Mouse (Mus musculus) left cerebral cortex, adult 2 months (tissue): ENCODE results near the gene Pbx1. TPM values are rescaled to one million over a fixed set of nuclear protein-coding genes. Genes with fewer than 3 reads are reported as not detected.

ENCODE experiments used
- DNase-seq, 2 experiments: peaks; one replicate each; pipeline ENCODE4 v3.0.0; 2021 to 2022; ENCODE audit warnings: low spot score in 2 of 2, mixed read lengths in 1 of 2; ENCODE audit errors: extremely low spot score in 1 of 2
- H3K27ac ChIP-seq: fragments of 200-600 bp; 2 replicates; pipeline ENCODE4 v1.8.1; 2022
- H3K4me3 ChIP-seq: fragments of 200-600 bp; 2 replicates; pipeline ENCODE4 v1.8.1; 2022
- CTCF ChIP-seq: fragments of 200-600 bp; IDR thresholded peaks from 2 replicates; pipeline ENCODE4 v1.8.1; 2022; ENCODE audit warnings: antibody characterized with exemption, mild to moderate bottlenecking, moderate library complexity
- intact Hi-C: fragments of 180-260 bp; cut with DNase I; formaldehyde crosslinking; loops from one replicate; pipeline ENCODE4 v1.15.1; 2025
- total RNA-seq, 2 experiments: library from RNA; stranded (reverse); gene quantifications; 2 replicates each; pipeline ENCODE4 v1.2.3; 2021

Pbx1 gene
- total RNA-seq, 2 experiments from 2014 or later: 140 to 143 TPM

DNA sequence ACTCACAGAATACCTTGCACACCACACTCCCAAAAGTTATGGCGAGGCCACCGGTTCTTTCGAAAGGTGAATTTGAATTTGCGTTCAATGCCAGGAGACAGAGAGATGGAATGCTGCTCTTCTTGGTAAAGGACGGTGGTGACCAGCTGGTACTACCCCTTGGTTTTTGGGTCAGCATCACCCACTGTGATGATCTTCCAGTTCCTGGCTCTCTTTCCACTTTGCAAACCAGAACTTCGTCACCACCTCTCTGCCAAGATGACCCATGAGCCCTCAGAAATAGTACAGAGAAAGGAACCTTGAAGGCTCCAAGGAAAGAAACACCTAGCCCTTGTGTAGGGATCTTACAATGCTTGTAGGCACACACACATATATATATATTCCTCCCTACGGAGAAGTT lies 209.3 kb downstream of the Pbx1 start:
- no peak for DNase-seq
- no peak for TF ChIP-seq CTCF
- Histone ChIP-seq H3K27ac (no peak overlapping the region), H3K4me3 (no peak overlapping the region)
- intact Hi-C loops: no loop called here

DNA sequence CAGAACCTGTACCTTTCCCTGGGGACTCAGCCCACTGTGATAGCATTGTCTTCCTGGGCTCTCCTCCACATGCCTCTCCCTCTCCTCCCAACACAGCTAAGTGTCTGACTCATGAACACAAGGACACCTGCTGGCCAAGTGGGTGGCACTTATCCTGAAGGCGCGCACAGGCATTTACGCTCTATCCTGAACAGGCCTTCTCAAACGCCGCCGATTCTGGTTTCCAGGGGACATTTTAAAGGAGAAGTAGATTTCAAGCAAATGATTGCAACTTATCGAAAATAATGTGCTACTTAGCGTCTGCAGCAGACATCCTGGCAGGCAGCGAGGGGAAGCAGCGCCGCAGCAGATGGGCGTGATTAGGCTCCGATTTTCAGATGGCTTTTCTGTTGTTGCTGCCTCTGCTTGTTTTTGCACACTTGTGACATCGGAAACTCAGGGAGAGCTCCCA lies 211.0 kb downstream of the Pbx1 start:
- peak overlapping the region; percentile 76 for H3K27ac ChIP-seq
- H3K4me3 ChIP-seq: peak overlapping the region; percentile 14; the same call in 1 of the 2 replicates
- TF ChIP-seq CTCF: peak; percentile 14; the same call in 1 of the 2 replicates
- DNase-seq: peak; percentile 46 to 64
- intact Hi-C loops: no loop called here

DNA sequence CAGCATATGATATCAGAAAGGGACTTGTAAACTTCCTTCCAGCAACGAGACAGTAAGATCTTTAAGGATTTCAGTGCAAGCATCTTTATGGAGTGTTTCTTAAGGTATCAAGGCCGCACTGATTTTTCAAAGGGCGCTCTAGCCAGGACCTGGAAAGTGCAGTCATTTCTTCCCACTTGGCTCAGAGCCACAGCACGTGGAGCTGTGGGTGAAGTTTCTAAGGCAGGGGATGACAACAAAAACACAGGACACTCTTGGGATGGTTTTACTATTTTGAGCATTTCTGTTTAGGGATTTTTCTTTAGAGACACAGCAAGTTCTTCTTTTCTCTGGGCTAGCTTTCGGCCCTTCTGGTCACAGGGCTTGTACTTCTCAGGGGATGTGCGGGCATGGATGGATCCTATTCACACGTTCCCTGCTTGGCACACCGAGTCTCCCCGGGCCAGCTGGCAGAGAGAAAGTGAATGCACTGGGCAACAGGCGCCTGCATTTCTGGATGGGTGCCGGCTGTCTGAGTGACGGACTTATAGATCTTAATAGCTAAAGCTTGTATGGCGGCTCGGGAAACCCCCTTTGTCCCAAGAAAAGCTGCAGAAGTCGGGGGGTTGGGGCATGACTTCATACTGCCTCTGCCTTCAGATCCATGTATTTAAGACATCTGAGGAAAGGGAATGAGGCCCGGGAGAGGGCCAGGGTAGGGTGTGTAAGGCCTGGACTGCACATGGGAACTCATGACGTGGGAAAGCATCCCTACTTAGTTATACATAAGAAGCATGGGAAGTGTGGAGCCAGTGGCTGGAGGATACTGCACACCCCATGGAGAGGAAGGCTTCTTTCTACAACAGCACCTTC lies 215.9 kb downstream of the Pbx1 start:
- DNase-seq: no peak
- Histone ChIP-seq H3K27ac (no peak overlapping the region; the same call in 1 of the 2 replicates), H3K4me3 (no peak overlapping the region)
- no peak for TF ChIP-seq CTCF
- intact Hi-C loops: loop anchor here (2.0 to 10.0 kb wide), 8 partner anchors 75 to 1243 kb away; partner anchors contain the start of gene Pbx1

DNA sequence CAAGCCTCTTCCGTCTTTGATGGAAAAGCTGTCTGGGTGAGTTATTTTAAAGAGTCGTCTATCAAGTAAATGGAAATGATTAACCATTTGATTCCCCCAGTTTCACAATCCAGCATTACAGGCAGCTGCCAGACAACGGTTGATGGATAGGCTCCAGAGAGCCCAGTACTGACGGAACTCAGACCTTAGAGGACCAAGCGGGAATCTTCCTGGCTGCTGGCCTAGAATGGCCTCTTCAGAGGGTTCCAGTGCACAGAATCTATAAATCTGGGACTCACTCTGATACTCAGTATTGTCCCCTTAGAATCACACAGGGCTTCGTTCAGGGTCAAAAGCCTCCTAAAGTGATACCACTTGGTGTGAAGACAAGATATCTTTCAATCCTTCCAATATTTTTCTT lies 216.6 kb downstream of the Pbx1 start:
- intact Hi-C loops: loop anchor here (2.0 to 10.0 kb wide), 8 partner anchors 75 to 1243 kb away; partner anchors contain the start of gene Pbx1
- TF ChIP-seq CTCF: no peak
- no peak overlapping the region; the same call in 1 of the 2 replicates for H3K27ac ChIP-seq
- no peak overlapping the region for H3K4me3 ChIP-seq
- DNase-seq: no peak

DNA sequence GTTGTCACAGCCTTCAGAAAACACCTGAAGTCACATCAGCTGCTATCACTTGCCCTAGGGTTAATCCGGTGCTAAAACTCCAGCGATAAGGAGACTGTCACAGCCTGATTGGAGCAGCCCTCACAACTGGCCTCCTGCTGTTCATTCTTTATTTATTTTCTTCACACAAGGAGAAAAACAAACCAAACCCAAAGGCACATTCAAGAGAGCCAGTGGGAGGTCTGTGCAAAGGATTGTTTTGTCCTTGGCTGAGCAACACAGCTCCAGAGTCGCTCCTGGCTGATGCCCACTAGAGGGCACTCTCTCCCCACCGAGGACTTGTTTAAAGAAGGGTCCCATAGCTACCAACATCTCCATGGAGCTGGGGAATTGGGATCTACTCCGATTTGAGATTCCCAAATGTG lies 218.0 kb downstream of the Pbx1 start:
- no peak overlapping the region for H3K4me3 ChIP-seq
- peak overlapping the region; percentile 54; the same call in 1 of the 2 replicates for H3K27ac ChIP-seq
- DNase-seq: peak; percentile 70 to 74
- intact Hi-C loops: loop anchor here (2.0 to 10.0 kb wide), 8 partner anchors 77 to 1245 kb away; partner anchors contain the start of gene Pbx1
- TF ChIP-seq CTCF: peak; percentile 99

DNA sequence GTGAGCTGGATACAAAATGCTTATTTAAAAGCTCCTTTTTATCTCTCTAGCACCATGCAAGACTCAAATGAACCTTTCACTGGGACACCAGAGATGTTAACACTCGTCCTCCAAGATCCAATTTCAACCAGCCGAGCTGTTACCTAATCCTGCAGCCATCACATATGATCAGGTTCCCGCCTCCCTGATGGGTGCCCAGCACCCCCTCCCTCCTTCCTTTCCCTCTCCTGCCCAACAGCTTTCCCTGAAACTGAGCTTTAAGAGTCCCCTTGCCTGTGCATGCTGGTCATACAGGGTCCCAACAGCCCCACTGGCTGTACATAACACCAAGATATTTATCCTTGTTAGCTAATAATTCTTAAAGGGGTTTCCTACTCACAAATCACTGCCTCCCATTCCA lies 218.5 kb downstream of the Pbx1 start:
- Histone ChIP-seq H3K27ac (peak overlapping the region; percentile 54; the same call in 1 of the 2 replicates), H3K4me3 (no peak overlapping the region; the same call in 1 of the 2 replicates)
- intact Hi-C loops: loop anchor here (5.0 to 10.0 kb wide), 4 partner anchors 266 to 891 kb away; no protein-coding TSS in a partner anchor
- no peak for DNase-seq
- no peak for TF ChIP-seq CTCF

DNA sequence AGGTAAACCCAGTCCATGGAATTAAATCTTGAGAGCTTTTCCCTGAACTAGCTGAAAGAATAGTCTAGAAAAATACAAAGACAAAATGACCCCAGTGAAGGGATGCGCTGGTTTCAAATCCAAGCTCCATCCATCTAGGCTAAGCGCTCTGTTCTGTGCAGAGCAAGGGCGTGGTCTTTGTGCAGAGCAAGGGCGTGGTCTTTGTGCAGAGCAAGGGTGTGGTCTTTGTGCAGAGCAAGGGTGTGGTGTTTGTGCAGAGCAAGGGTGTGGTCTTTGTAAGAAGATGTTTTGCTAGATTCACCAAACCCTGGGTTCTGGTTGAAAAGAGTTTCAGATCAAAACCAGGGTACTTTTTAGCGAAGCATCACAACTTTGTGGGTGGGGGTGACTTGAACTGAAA lies 221.7 kb downstream of the Pbx1 start:
- Histone ChIP-seq H3K27ac (no peak overlapping the region), H3K4me3 (no peak overlapping the region)
- no peak for TF ChIP-seq CTCF
- intact Hi-C loops: loop anchor here (5.0 to 10.0 kb wide), 4 partner anchors 263 to 894 kb away; no protein-coding TSS in a partner anchor
- no peak for DNase-seq

DNA sequence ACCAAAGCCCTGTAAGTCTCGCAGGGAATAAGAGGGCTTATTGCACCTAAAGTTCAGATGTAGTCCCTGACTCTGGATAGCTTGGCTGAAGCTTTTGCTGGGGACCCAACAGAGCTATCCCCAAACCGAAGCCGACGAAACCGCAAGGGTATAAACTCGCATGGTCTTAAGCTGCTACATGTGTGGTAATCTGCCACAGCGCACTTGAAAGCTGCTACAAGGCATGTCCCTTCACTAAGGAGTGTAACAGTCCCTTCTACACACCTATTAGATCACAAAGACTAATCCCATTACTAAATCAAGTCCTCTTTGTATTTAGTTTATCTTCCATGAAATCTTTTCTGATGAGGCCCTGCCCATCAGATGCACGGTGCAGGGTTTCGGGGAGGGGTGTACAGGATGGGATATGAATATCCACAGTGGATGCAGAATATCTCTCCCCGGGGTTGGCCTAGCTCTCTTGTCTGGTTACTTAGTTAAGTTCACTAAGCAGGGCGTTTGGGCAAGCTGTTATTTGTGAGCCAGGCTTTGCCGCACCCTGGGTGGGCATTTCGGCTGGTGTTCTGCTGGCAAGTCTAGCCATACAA lies 231.4 kb downstream of the Pbx1 start:
- Histone ChIP-seq H3K27ac (no peak overlapping the region), H3K4me3 (no peak overlapping the region)
- no peak for DNase-seq
- no peak for TF ChIP-seq CTCF
- intact Hi-C loops: no loop called here

DNA sequence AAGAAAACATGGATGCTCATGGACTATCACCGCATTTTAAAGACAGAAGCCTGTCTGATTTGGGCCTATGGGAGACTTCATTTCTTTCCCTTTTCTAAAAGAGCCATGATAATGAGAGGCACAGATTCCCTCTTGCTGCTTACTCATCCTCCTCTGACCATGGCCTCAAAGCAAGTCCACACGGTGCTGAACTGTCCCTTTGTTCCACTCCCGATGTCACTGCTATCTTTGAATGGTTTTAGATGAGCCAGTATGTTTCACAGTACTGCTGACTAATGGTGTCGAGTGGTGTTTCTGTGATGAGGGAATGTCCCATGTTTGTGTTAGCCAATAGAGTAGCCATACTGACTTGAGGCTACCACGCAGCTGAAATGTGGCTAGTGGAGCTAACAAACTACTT lies 233.8 kb downstream of the Pbx1 start:
- no peak for TF ChIP-seq CTCF
- intact Hi-C loops: no loop called here
- no peak for DNase-seq
- Histone ChIP-seq H3K4me3 (no peak overlapping the region), H3K27ac (no peak overlapping the region)

DNA sequence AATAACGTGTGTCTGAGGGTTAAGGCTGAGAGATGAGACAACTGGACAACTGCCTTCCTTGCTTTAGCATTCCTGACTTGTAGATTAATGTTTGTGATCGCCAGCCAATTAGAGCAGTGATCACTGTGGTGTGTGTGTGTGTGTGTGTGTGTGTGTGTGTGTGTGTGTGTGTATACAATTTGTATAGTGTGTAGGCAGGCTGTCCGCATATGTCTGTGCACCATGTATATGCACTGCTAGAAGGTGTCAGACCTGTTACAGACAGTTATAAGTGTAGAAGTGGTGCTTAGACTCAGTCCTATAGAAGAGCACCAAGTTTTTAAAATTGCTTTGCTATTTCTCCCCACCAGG lies 234.2 kb downstream of the Pbx1 start:
- intact Hi-C loops: no loop called here
- no peak overlapping the region for H3K27ac ChIP-seq
- H3K4me3 ChIP-seq: no peak overlapping the region
- TF ChIP-seq CTCF: no peak
- no peak for DNase-seq

DNA sequence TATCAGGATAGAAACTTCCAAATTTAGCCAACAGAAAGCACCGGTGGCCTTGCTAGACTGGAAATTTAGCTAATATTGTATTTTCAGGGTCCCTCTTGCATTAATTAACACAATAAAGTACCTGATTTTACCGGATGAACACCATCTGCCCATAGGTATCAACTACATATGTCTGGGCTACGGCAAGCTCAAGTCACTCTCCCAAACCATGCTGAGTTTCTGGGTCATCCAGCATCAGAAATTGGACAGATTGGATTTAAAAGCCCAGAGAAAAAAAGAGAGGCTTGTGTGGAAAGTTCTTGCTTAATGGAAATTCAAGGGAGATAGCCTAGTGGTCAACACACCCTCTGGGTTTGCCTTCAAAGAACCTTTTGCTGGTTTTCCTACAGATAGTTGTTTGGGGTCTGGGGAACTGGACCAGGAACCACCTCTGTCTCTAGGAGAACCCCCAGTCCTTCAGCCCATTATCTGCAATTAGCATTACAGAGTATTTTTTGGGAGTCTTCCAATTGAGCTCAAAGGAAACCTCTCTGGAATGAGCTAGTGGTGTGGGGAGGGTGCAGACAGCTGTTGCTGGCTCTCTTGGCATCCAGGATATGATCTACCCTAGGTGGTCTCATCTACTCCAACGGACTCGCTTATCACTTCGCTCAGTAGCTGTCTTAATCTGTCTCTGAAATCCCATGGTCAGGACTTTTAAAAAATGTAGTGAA lies 234.7 kb downstream of the Pbx1 start:
- no peak for TF ChIP-seq CTCF
- H3K4me3 ChIP-seq: no peak overlapping the region
- H3K27ac ChIP-seq: no peak overlapping the region
- no peak for DNase-seq
- intact Hi-C loops: no loop called here
